Comparison of ENCODE assay signal across 8 mouse cellular contexts in the genomic region with DNA sequence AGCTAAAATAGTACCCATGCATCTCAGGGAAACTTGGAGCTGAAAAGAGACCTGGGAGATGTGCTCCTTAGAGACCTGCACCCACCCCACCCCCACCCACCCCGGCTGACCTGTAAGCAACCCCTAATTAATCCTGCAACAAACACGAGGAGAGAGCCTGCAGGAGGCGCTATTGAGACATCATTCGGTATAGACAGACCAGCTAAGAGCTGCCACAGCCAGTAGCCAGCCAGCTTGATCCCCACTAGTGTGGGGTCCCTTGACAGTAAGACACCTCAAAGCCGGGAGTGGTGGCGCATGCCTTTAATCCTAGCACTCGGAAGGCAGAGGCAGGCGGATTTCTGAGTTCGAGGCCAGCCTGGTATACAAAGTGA. TPM values are rescaled to one million over a fixed set of nuclear protein-coding genes. Genes with fewer than 3 reads are reported as not detected.
DNase-seq lines count a peak whose midpoint lies in the region; ATAC-seq lines count a peak whose summit lies in the region.

No protein-coding gene starts in this region.

- peak; percentile 45 for DNase-seq in ovary, postnatal 36 days (ENCODE audit: low spot score)
- no peak for DNase-seq in ovary, adult 18-20 months (ENCODE audit: low spot score)
- DNase-seq in cerebellum, postnatal 36 days: peak; percentile 57
- peak; percentile 53 for DNase-seq in gastrocnemius, postnatal 10 days
- DNase-seq in intestine, embryonic 14.5 days (ENCODE audit: low spot score): peak; percentile 92
- peak; percentile 67 for DNase-seq in limb, embryonic 10.5 days (ENCODE audit: low spot score)
- no peak for DNase-seq in midbrain, embryonic 11.5 days (ENCODE audit: low spot score, missing footprints)
- DNase-seq in spleen, postnatal 14 days (ENCODE audit: low spot score in 2 of 2): peak; percentile 41 to 64

- H3K9ac ChIP-seq in intestine, embryonic 14.5 days (ENCODE audit: low read length): peak overlapping the region; percentile 63
- H3K9ac ChIP-seq in midbrain, embryonic 11.5 days (ENCODE audit: low read length): peak overlapping the region; percentile 74

- H3K4me1 ChIP-seq in intestine, embryonic 14.5 days (replicated peaks; ENCODE audit: control insufficient read depth, insufficient read depth, low read length): 0 out of 2 replicates have a peak, but pooled peaks cover 7% of the 10 kb centered on the region
- H3K4me1 ChIP-seq in limb, embryonic 10.5 days: peaks cover 7% of the 10 kb centered on the region
- peaks cover 4% of the 10 kb centered on the region for H3K4me1 ChIP-seq in midbrain, embryonic 11.5 days (ENCODE audit: control insufficient read depth, insufficient read depth, low read length)

- H3K27me3 ChIP-seq in intestine, embryonic 14.5 days (replicated peaks; ENCODE audit: control insufficient read depth, insufficient read depth, low read length): no peaks in the 10 kb centered on the region
- H3K27me3 ChIP-seq in limb, embryonic 10.5 days (ENCODE audit: low read depth, poor library complexity, severe bottlenecking): no peaks in the 10 kb centered on the region
- H3K27me3 ChIP-seq in midbrain, embryonic 11.5 days (ENCODE audit: control insufficient read depth, insufficient read depth, low read length): no peaks in the 10 kb centered on the region

- peak overlapping the region; percentile 95 for H3K4me2 ChIP-seq in intestine, embryonic 14.5 days (ENCODE audit: low read length)
- H3K4me2 ChIP-seq in midbrain, embryonic 11.5 days: peak overlapping the region; percentile 94

- H3K27ac ChIP-seq in intestine, embryonic 14.5 days (ENCODE audit: low read depth): peak overlapping the region; percentile 77
- H3K27ac ChIP-seq in limb, embryonic 10.5 days: peak overlapping the region; percentile 89; the same call in 1 of the 2 replicates
- no peak overlapping the region for H3K27ac ChIP-seq in midbrain, embryonic 11.5 days (ENCODE audit: low read depth, low read length)

- no peaks in the 10 kb centered on the region for H3K9me3 ChIP-seq in intestine, embryonic 14.5 days (ENCODE audit: control insufficient read depth, low read length)
- H3K9me3 ChIP-seq in limb, embryonic 10.5 days (replicated peaks): no peaks in the 10 kb centered on the region
- no peaks in the 10 kb centered on the region for H3K9me3 ChIP-seq in midbrain, embryonic 11.5 days (ENCODE audit: control insufficient read depth, low read length)

- 42% methylated on average over 9 of the region's 9 CpGs for WGBS in intestine, embryonic 14.5 days
- WGBS in limb, embryonic 10.5 days: 53% methylated on average over 9 of the region's 9 CpGs
- WGBS in midbrain, embryonic 11.5 days: 47% methylated on average over 9 of the region's 9 CpGs

- peak; percentile 48 for ATAC-seq in intestine, embryonic 14.5 days (replicated peaks; ENCODE audit: low FRiP score, low TSS enrichment, low read depth)
- peak; percentile 22 for ATAC-seq in midbrain, embryonic 11.5 days (ENCODE audit: low FRiP score)

- no peaks in the 10 kb centered on the region for H3K36me3 ChIP-seq in intestine, embryonic 14.5 days (ENCODE audit: control insufficient read depth, insufficient read depth, low read length)
- H3K36me3 ChIP-seq in limb, embryonic 10.5 days: peaks cover 17% of the 10 kb centered on the region
- no peaks in the 10 kb centered on the region for H3K36me3 ChIP-seq in midbrain, embryonic 11.5 days (ENCODE audit: control insufficient read depth, insufficient read depth, low read length)

- H3K4me3 ChIP-seq in intestine, embryonic 14.5 days (ENCODE audit: low read depth, low read length): peak overlapping the region; percentile 75
- H3K4me3 ChIP-seq in limb, embryonic 10.5 days: peak overlapping the region; percentile 80
- H3K4me3 ChIP-seq in midbrain, embryonic 11.5 days (ENCODE audit: low read depth, low read length): peak overlapping the region; percentile 54

RNA-seq across cellular contexts. Expression of a gene that starts 0.7 kb away (rescaled TPM):
- 1 to 10 TPM; 7.4 to 8.6 TPM for total RNA-seq in gastrocnemius, postnatal 10 days (2021)
- polyA plus RNA-seq in intestine, embryonic 14.5 days (2014; fragmentation: Nextera tagmentation; extraction: Ambion mirVana): 22.7 and 24.6 TPM in 2 replicates
- polyA plus RNA-seq in limb, embryonic 10.5 days (2016; fragmentation: Nextera tagmentation; extraction: Ambion mirVana): 11.0 and 16.5 TPM in 2 replicates
- polyA plus RNA-seq in midbrain, embryonic 11.5 days (2014; fragmentation: Nextera tagmentation; extraction: Ambion mirVana): 9.1 and 9.2 TPM in 2 replicates

RNA-seq across cellular contexts. Expression of a gene that starts 13.8 kb away (rescaled TPM):
- not detected for total RNA-seq in gastrocnemius, postnatal 10 days (2021)
- polyA plus RNA-seq in intestine, embryonic 14.5 days (2014; fragmentation: Nextera tagmentation; extraction: Ambion mirVana): 78.1 and 78.3 TPM in 2 replicates
- polyA plus RNA-seq in limb, embryonic 10.5 days (2016; fragmentation: Nextera tagmentation; extraction: Ambion mirVana): 9.8 and 10.0 TPM in 2 replicates
- 2.5 and 2.7 TPM in 2 replicates for polyA plus RNA-seq in midbrain, embryonic 11.5 days (2014; fragmentation: Nextera tagmentation; extraction: Ambion mirVana)

RNA-seq across cellular contexts. Expression of a gene that starts 17.6 kb away (rescaled TPM):
- total RNA-seq in gastrocnemius, postnatal 10 days (2021): under 1 TPM in 1 of 2 experiments, not detected in 1; 0.84 TPM
- 0.23 TPM in 1 of 2 replicates, not detected in the other for polyA plus RNA-seq in intestine, embryonic 14.5 days (2014; fragmentation: Nextera tagmentation; extraction: Ambion mirVana)
- polyA plus RNA-seq in limb, embryonic 10.5 days (2016; fragmentation: Nextera tagmentation; extraction: Ambion mirVana): 2.1 and 2.3 TPM in 2 replicates
- 3.8 and 3.9 TPM in 2 replicates for polyA plus RNA-seq in midbrain, embryonic 11.5 days (2014; fragmentation: Nextera tagmentation; extraction: Ambion mirVana)

RNA-seq across cellular contexts. Expression of a gene that starts 26.4 kb away (rescaled TPM):
- total RNA-seq in gastrocnemius, postnatal 10 days (2021): not detected
- polyA plus RNA-seq in intestine, embryonic 14.5 days (2014; fragmentation: Nextera tagmentation; extraction: Ambion mirVana): not detected in 2 replicates
- polyA plus RNA-seq in limb, embryonic 10.5 days (2016; fragmentation: Nextera tagmentation; extraction: Ambion mirVana): not detected in 2 replicates
- not detected in 2 replicates for polyA plus RNA-seq in midbrain, embryonic 11.5 days (2014; fragmentation: Nextera tagmentation; extraction: Ambion mirVana)

RNA-seq across cellular contexts. Expression of a gene that starts 53.1 kb away (rescaled TPM):
- total RNA-seq in gastrocnemius, postnatal 10 days (2021): not detected
- 113 and 143 TPM in 2 replicates for polyA plus RNA-seq in intestine, embryonic 14.5 days (2014; fragmentation: Nextera tagmentation; extraction: Ambion mirVana)
- polyA plus RNA-seq in limb, embryonic 10.5 days (2016; fragmentation: Nextera tagmentation; extraction: Ambion mirVana): 8.3 and 10.3 TPM in 2 replicates
- 0.59 and 1.4 TPM in 2 replicates for polyA plus RNA-seq in midbrain, embryonic 11.5 days (2014; fragmentation: Nextera tagmentation; extraction: Ambion mirVana)

Comparison
In these comparisons a context has a peak if more than half of its experiments do, and no peak if none do; other contexts are left out.
1. DNase-seq: peak in ovary, postnatal 36 days (single experiment), cerebellum, postnatal 36 days (2 of 2), gastrocnemius, postnatal 10 days (single experiment), intestine, embryonic 14.5 days (single experiment), limb, embryonic 10.5 days (single experiment) and spleen, postnatal 14 days (2 of 2); none in ovary, adult 18-20 months (single experiment) and midbrain, embryonic 11.5 days (single experiment).
2. Peak in every context shown above with its lines, with median percentiles within 50 percentile points of each other: H3K4me3 ChIP-seq.